Mouse (Mus musculus) adrenal gland, postnatal 36 days (tissue): Measurements from ENCODE around the gene Atp6v1g1. TPM values are rescaled to one million over a fixed set of nuclear protein-coding genes. Genes with fewer than 3 reads are reported as not detected.

Source experiments
- DNase-seq, 2 experiments: peaks; one replicate each; pipeline ENCODE4 v3.0.0; 2021; ENCODE audit warnings: mixed read lengths in 1 of 2
- total RNA-seq, 2 experiments: library from RNA; stranded (reverse); gene quantifications; 2 replicates each; pipeline ENCODE4 v1.2.3; 2021

Atp6v1g1 gene
- total RNA-seq, 2 experiments from 2014 or later = 186 to 187 TPM

DNA sequence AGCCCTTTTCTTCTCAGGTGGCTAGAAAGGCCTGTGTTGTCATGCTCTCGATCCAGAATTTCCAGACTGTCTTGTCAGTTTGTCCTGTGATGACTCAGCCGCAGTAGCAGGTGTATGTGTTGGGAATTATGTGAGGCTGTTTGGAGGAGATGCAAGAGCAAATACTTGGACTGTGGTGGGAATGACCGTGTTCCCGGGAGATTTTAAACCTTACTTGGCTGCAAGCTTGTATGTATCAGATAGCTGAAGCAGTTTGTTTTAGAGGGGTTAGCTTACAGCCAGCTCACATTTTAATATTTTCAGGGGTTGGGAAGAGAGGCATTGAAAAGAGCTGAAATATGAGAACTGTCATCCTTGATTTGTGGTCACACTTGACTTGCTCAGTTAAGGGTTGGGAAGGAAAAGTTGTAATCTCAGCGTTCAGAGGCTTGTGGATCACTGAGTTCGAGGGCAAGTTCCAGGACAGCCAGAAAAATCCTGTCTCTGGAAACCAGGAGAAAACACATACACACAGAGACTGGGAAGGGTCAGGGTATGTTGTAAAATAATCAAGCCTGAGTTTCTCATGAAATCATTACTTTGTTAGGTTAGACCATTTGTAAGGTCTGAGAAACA, 2.0 kb downstream of the Atp6v1g1 start:
- DNase-seq = no peak

GRCm38 (mm10) chr4:63547799-63548198, 3.2 kb downstream of the Atp6v1g1 start:
- no peak for DNase-seq

DNA sequence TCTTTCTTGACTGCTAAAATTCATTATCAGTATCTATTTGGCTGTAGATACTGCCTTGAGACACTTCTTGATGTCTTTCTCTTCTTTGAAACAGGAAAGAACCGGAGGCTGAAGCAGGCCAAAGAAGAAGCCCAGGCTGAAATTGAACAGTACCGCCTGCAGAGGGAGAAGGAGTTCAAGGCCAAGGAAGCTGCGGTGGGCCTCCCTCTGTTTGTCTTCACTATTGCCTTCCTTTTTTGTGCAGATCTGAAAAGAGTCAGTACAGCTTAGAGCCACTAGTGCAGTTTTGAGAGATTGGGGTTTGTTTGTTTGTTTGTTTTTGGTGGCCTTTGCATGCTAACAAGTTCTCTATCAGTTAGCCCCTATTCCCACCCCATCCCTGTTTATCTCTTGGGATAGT, 3.9 kb downstream of the Atp6v1g1 start:
- DNase-seq = no peak

GRCm38 (mm10) chr4:63550908-63551307, 6.3 kb downstream of the Atp6v1g1 start:
- DNase-seq = peak in 1 of 2 experiments; percentile 61

- no peak for DNase-seq
These were observed 8.3 kb downstream of the Atp6v1g1 start for GRCm38 (mm10) chr4:63552865-63553264.

GRCm38 (mm10) chr4:63553789-63554576, 9.4 kb downstream of the Atp6v1g1 start:
- DNase-seq = no peak

DNA sequence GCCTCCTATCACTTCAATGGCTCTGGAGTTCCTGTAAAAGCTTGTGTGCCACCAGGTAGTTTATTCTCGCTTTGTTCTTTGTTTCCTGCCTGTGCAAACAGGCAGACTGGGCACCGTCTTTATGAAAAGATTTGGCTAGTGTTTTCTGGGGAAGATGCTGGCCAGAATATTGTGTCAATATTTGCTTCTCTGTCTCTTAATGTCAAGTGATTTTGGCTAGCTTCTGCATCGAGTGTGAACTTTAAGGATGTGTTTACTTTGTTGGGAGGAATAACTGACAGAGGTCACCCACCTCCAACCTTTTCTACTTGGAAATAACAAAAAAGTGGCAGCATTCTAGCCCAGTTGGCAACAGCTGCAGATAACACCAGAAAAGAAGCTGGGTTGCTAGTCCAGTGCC, 10.0 kb downstream of the Atp6v1g1 start:
- DNase-seq = no peak

GRCm38 (mm10) chr4:63555111-63555510, 10.5 kb downstream of the Atp6v1g1 start:
- DNase-seq = no peak

DNA sequence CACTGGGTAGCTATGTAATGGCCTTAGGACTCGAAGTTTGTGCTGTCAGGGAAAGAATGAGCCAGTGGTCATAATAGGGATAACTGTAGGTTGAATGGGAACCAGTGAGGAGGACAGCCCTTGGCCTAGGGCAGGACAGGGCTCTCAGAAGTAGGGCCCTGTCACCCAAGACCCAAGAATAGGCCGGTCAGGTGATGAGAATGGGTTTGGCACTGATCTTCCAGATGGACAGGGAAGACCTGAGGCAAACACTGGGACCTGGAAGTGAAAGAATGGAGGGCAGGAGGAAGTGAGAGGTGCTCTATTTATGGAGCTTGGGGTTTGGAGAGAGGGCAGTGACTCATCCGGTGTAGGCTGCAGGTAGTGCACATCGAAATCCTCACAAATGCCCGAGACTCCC, 12.1 kb downstream of the Atp6v1g1 start:
- no peak for DNase-seq

DNA sequence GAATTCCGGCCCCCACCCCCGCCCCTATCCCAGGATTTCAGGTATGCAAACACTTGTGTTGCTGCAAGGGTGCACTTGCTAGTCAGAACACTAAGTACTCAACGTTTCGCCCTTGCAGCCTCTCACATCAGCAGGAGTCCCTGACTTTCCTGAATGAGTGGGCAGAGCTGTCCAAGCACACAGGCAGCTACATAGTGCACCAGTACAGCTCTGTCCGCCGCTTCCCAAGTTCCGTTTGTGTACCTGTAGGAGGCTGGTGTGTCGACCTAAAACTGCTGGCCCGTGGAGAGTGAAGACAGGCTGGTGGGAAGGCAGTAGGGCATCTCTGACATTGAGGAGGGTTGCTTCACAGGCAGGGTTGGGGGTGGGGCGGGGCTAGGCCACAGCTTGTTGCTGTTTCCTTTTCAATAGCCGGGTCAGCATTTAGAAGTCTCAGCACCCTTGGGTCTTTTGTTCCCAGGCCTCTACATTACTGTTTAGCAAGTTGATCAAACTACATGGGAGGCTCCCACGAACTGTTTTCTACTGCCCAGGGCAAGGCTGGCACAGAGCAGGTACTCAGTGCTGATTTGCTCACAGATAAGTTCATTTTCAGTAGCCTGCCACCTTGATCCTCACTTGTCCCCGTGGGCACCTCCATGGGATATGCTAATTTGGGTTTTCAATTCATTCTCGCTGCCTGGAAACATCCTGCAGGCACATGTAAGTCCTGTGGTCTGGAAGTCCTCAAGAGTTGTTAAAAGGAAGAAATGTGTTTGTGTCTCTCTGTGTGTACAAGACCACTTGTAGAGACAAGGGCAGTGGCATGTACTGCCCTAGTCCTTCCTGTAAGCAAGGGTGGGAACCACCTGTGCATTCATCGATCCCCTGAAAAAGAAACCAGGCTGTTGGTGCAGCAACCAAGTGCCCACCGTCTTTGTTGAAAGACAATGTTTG, 12.8 kb downstream of the Atp6v1g1 start:
- DNase-seq = no peak

DNA sequence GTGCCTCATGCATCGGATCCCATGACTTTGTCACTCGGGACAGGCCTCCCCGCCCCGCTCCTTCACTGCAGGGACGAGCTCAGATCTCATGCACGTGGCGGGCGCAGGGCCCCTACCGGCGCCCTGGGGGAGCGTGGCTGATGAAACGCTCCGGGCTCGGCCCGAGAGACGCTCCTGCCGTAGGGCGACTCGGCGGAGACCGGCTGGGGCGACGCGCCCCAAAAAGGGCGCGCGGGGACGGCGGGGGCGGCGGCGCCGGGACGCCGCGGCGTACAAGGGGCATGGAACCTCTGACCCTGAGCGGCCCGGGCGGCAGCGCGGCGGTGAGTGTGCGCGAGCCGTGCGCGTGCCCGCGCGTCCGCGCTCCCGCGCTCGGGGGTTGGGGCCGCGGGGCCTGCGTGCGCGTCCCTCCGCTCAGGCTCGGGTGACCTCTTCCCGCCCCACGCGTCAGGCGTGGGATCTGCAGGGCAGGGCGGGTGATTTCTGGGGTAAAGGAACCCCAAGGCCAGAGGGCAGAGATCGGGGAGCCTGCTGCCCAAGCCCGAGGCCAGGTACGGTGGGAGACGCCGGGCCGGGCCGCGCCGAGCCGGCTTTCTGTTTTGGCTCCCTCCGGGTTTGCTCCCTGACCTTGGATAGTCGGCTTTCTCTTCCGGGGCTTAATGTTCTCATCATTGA, 14.0 kb downstream of the Atp6v1g1 start, which contains the start of gene Tmem268:
Gene Tmem268 (plus strand): TSS at position 375 of the 675 bp plus-strand sequence.
- peak; percentile 84 to 89 for DNase-seq

- DNase-seq = no peak
These were observed 14.6 kb downstream of the Atp6v1g1 start for GRCm38 (mm10) chr4:63559127-63559697.

DNA sequence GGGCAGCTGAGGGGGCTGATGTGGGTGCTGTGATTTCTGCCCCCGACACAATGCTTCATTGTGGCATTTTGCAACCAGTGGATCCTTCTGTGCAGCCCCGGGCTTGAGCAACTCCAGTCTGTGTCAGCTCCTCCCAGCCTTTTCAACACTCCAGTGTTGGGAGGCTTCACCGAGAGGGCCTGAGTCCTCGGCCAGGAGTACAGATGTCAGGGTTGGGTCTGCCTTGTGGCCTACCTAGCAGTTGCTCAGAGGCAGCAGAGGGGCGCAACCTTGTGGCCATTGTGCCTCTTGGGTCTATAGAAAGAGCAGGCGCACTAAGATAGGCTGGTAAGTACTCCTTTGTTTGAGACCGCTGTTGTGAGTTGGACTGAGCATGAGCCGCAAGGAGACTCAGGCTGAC, 15.5 kb downstream of the Atp6v1g1 start:
- peak in 1 of 2 experiments; percentile 50 for DNase-seq

DNA sequence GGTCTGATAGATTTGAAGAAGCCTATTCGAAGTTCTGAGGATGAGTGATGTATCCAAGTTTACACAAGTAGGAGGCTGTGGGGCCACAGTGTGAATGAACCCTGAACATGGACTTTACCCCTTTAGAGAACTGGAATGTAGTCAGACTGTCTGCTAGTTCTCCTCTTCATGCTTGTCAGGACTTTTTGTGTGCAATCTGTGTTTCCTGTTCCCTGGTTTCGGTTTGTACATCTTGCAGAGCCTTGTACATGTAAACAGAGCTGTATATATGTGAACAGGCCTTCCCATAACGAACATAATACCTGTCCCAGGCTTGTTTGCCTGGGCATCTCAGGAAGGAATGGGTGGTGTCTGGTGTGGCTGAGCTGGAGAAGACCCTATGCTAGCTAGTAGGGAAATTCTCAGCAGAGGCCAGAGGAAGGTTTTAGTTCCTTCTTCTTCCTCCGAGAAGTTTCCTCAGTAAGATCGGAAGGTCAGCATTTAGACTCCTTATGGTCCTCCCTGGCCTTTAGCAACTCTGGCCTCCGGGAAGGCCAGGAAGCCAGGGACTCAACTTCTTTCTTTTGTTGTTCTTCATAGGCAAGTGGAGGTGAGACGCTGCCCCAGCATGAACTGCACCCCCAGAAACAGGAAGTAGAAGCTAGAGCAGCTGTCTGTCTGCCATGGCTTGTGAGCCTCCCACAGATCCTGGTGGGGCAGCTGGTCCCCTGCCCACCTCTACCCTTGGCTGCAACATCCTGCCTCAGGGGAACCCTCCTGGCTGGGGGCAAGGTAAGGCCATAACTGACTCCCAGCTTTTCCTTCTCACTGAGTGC, 17.5 kb downstream of the Atp6v1g1 start:
- no peak for DNase-seq

DNA sequence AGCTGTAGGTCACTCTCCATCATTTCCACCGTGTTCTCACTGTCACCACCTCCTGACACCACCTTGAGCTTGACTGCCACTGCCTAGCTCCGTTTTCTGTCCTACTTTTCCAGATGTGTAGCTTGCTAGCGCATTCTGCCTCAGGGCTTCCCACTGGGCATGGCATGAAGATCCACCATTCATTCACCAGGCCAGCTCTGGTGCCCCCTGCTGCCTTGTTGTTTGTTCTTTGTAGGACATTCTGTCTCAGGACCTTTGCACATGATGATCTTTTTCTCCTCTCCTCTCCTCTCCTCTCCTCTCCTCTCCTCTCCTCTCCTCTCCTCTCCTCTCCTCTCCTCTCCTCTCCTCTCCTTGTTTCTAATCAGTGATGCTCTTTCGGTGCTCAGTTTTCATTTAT, 18.2 kb downstream of the Atp6v1g1 start:
- no peak for DNase-seq

- DNase-seq = no peak
These were observed 23.3 kb downstream of the Atp6v1g1 start for GRCm38 (mm10) chr4:63567712-63568390.

- no peak for DNase-seq
These were observed 24.8 kb downstream of the Atp6v1g1 start for GRCm38 (mm10) chr4:63569322-63569721.

DNA sequence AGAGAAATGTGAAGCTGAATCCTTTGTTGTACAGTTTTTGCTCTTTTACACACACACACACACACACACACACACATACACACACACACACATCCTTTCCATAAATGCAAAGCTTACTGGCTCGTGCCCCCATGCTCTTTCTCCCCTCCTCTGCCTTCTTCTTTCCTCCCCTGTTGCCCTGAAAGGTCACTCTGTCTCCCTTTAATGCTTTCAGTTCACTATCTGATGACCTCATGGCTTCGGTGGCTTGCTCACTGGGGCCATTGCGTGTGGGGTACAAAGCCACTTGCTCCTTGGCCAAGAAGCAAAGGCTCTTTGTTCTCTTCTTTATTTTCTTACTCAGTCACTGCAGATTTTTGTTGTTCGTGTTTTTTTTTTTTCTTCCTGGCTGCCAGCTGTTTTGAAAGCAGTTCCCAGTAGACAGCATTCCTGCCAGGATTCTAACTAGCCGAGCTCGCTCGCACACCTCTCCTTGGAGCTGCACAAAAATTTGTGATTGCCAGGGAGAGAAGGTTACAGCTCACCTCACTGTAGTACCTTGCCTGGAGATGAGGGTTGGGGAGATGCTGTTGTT, 25.7 kb downstream of the Atp6v1g1 start:
- peak in 1 of 2 experiments; percentile 60 for DNase-seq

DNA sequence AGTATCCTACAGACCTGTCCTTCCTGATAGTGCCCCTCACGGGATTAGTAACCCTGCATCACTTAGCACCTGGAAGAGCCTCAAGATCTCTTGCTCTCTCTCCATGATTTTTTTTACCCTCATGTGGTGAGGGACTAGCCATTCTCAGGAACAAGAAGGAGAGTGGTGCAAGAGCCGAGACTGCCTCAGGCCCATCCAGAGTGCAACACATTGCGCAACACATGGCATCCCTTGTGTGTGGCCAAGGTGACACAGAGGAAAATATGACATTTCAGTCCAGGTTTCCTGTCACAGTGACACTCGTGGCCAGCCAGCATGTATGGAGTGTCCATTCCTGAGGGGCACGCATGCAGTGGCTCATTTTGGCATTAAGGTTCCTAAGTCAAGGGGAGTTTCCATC, 28.0 kb downstream of the Atp6v1g1 start:
- no peak for DNase-seq

GRCm38 (mm10) chr4:63579649-63580048, 35.1 kb downstream of the Atp6v1g1 start:
- DNase-seq = no peak
